Mouse (Mus musculus): ENCODE results near the gene Zfp317. TPM values are rescaled to one million over a fixed set of nuclear protein-coding genes. Genes with fewer than 3 reads are reported as not detected.
"Not testable (repeated sequence)": the region's sequence is repeated elsewhere in the genome, so short reads cannot be mapped to it uniquely, and the experiment has no call there.

Zfp317 gene
- polyA plus RNA-seq (2015; fragmentation: Nextera tagmentation; extraction: Ambion mirVana) = 34.5 and 36.1 TPM in 2 replicates

- no peaks in the 10 kb centered on the region for H3K9me3 ChIP-seq (ENCODE audit: low read length)
- peak within 1 kb of the TSS; percentile 76 for H3K9ac ChIP-seq (replicated peaks; ENCODE audit: low read length)
- no peaks in the 10 kb centered on the region for H3K4me1 ChIP-seq (ENCODE audit: insufficient read depth, low read length)
- WGBS = 2% methylated on average over 35 of the region's 35 CpGs
- H3K27ac ChIP-seq (ENCODE audit: low read length) = peak within 1 kb of the TSS; percentile 94
- H3K4me3 ChIP-seq (ENCODE audit: low read length) = peak within 1 kb of the TSS; percentile 72
- no peaks in the 10 kb centered on the region for H3K27me3 ChIP-seq (ENCODE audit: insufficient read depth, low read length)
- H3K36me3 ChIP-seq (ENCODE audit: insufficient read depth, low read length) = no peaks in the 10 kb centered on the region
- H3K4me2 ChIP-seq (replicated peaks; ENCODE audit: low read depth, low read length) = peak within 1 kb of the TSS; percentile 48
- peak; percentile 99 for ATAC-seq (ENCODE audit: low FRiP score, low TSS enrichment)
These were observed at the start of gene Zfp317 for GRCm38 (mm10) chr9:19621843-19622822. Gene Zfp317 (plus strand): TSS chr9:19622102.

GRCm38 (mm10) chr9:19582317-19582716 is 39.6 kb upstream of the Zfp317 start, which contains the start of gene Olfr855:
Gene Olfr855 (plus strand): TSS chr9:19582617.
- H3K9ac ChIP-seq (replicated peaks; ENCODE audit: low read length) = no peak within 1 kb of the TSS
- H3K4me1 ChIP-seq (ENCODE audit: insufficient read depth, low read length) = no peaks in the 10 kb centered on the region
- H3K27ac ChIP-seq (ENCODE audit: low read length) = no peak within 1 kb of the TSS
- no peak for ATAC-seq (ENCODE audit: low FRiP score, low TSS enrichment)
- H3K4me2 ChIP-seq (replicated peaks; ENCODE audit: low read depth, low read length) = no peak within 1 kb of the TSS
- no peaks in the 10 kb centered on the region for H3K36me3 ChIP-seq (ENCODE audit: insufficient read depth, low read length)
- no peaks in the 10 kb centered on the region for H3K9me3 ChIP-seq (ENCODE audit: low read length)
- no peaks in the 10 kb centered on the region for H3K27me3 ChIP-seq (ENCODE audit: insufficient read depth, low read length)
- no peak within 1 kb of the TSS for H3K4me3 ChIP-seq (ENCODE audit: low read length)

- no peaks in the 10 kb centered on the region for H3K9me3 ChIP-seq (ENCODE audit: low read length)
- 97% methylated on average over 3 of the region's 3 CpGs for WGBS
- no peak overlapping the region for H3K9ac ChIP-seq (replicated peaks; ENCODE audit: low read length)
- no peak overlapping the region for H3K4me2 ChIP-seq (replicated peaks; ENCODE audit: low read depth, low read length)
- ATAC-seq (ENCODE audit: low FRiP score, low TSS enrichment) = 0 out of 2 replicates have a peak, but pooled peaks have one; percentile 21
- H3K4me1 ChIP-seq (ENCODE audit: insufficient read depth, low read length) = no peaks in the 10 kb centered on the region
- no peak overlapping the region for H3K27ac ChIP-seq (ENCODE audit: low read length)
- no peak overlapping the region for H3K4me3 ChIP-seq (ENCODE audit: low read length)
- H3K27me3 ChIP-seq (ENCODE audit: insufficient read depth, low read length) = no peaks in the 10 kb centered on the region
- no peaks in the 10 kb centered on the region for H3K36me3 ChIP-seq (ENCODE audit: insufficient read depth, low read length)
These were observed 605 bp upstream of the Zfp317 start for GRCm38 (mm10) chr9:19621297-19621696.

GRCm38 (mm10) chr9:19629574-19629973 is 7.7 kb downstream of the Zfp317 start:
- Histone ChIP-seq H3K27me3 (ENCODE audit: insufficient read depth, low read length) (no peaks in the 10 kb centered on the region), H3K9me3 (ENCODE audit: low read length) (no peaks in the 10 kb centered on the region), H3K4me3 (ENCODE audit: low read length) (no peak overlapping the region), H3K9ac (replicated peaks; ENCODE audit: low read length) (no peak overlapping the region), H3K27ac (ENCODE audit: low read length) (no peak overlapping the region), H3K36me3 (ENCODE audit: insufficient read depth, low read length) (peaks cover 13% of the 10 kb centered on the region), H3K4me2 (replicated peaks; ENCODE audit: low read depth, low read length) (no peak overlapping the region), H3K4me1 (ENCODE audit: insufficient read depth, low read length) (no peaks in the 10 kb centered on the region)
- ATAC-seq (ENCODE audit: low FRiP score, low TSS enrichment) = no peak

GRCm38 (mm10) chr9:19645193-19645592 is 23.3 kb downstream of the Zfp317 start:
- Histone ChIP-seq H3K9ac (replicated peaks; ENCODE audit: low read length) (no peak overlapping the region), H3K4me3 (ENCODE audit: low read length) (no peak overlapping the region), H3K27ac (ENCODE audit: low read length) (no peak overlapping the region), H3K9me3 (ENCODE audit: low read length) (no peaks in the 10 kb centered on the region), H3K36me3 (ENCODE audit: insufficient read depth, low read length) (peaks cover 53% of the 10 kb centered on the region), H3K4me2 (replicated peaks; ENCODE audit: low read depth, low read length) (no peak overlapping the region), H3K27me3 (ENCODE audit: insufficient read depth, low read length) (no peaks in the 10 kb centered on the region), H3K4me1 (ENCODE audit: insufficient read depth, low read length) (no peaks in the 10 kb centered on the region)
- WGBS = 92% methylated on average over 3 of the region's 3 CpGs
- no peak for ATAC-seq (ENCODE audit: low FRiP score, low TSS enrichment)

- no peak for ATAC-seq (ENCODE audit: low FRiP score, low TSS enrichment)
- Histone ChIP-seq H3K27ac (ENCODE audit: low read length) (no peak overlapping the region), H3K27me3 (ENCODE audit: insufficient read depth, low read length) (no peaks in the 10 kb centered on the region), H3K9me3 (ENCODE audit: low read length) (peaks cover 3% of the 10 kb centered on the region; the same call in 1 of the 2 replicates), H3K9ac (replicated peaks; ENCODE audit: low read length) (no peak overlapping the region), H3K4me2 (replicated peaks; ENCODE audit: low read depth, low read length) (no peak overlapping the region), H3K36me3 (ENCODE audit: insufficient read depth, low read length) (no peaks in the 10 kb centered on the region), H3K4me1 (ENCODE audit: insufficient read depth, low read length) (no peaks in the 10 kb centered on the region), H3K4me3 (ENCODE audit: low read length) (no peak overlapping the region)
- 79% methylated on average over 6 of the region's 6 CpGs for WGBS
These were observed 68.4 kb downstream of the Zfp317 start for GRCm38 (mm10) chr9:19690281-19690680.

GRCm38 (mm10) chr9:19691426-19691825 is 69.5 kb downstream of the Zfp317 start:
- Histone ChIP-seq H3K4me1 (ENCODE audit: insufficient read depth, low read length) (no peaks in the 10 kb centered on the region), H3K27me3 (ENCODE audit: insufficient read depth, low read length) (no peaks in the 10 kb centered on the region), H3K9me3 (ENCODE audit: low read length) (peaks cover 3% of the 10 kb centered on the region; the same call in 1 of the 2 replicates), H3K27ac (ENCODE audit: low read length) (no peak overlapping the region), H3K36me3 (ENCODE audit: insufficient read depth, low read length) (no peaks in the 10 kb centered on the region), H3K4me2 (replicated peaks; ENCODE audit: low read depth, low read length) (no peak overlapping the region), H3K9ac (replicated peaks; ENCODE audit: low read length) (no peak overlapping the region), H3K4me3 (ENCODE audit: low read length) (no peak overlapping the region)
- 75% methylated on average over 1 of the region's 1 CpGs for WGBS
- no peak for ATAC-seq (ENCODE audit: low FRiP score, low TSS enrichment)

- no peak for ATAC-seq (ENCODE audit: low FRiP score, low TSS enrichment)
- Histone ChIP-seq H3K36me3 (ENCODE audit: insufficient read depth, low read length) (no peaks in the 10 kb centered on the region), H3K27me3 (ENCODE audit: insufficient read depth, low read length) (no peaks in the 10 kb centered on the region), H3K27ac (ENCODE audit: low read length) (no peak overlapping the region), H3K9me3 (ENCODE audit: low read length) (peaks cover 3% of the 10 kb centered on the region; the same call in 1 of the 2 replicates), H3K4me3 (ENCODE audit: low read length) (no peak overlapping the region), H3K4me1 (ENCODE audit: insufficient read depth, low read length) (no peaks in the 10 kb centered on the region), H3K4me2 (replicated peaks; ENCODE audit: low read depth, low read length) (no peak overlapping the region), H3K9ac (replicated peaks; ENCODE audit: low read length) (no peak overlapping the region)
- 84% methylated on average over 2 of the region's 2 CpGs for WGBS
These were observed 70.5 kb downstream of the Zfp317 start for GRCm38 (mm10) chr9:19692430-19692829.

GRCm38 (mm10) chr9:19694285-19694684 is 72.4 kb downstream of the Zfp317 start:
- not testable (repeated sequence) for H3K4me1 ChIP-seq (ENCODE audit: insufficient read depth, low read length); H3K36me3 ChIP-seq (ENCODE audit: insufficient read depth, low read length); H3K4me2 ChIP-seq (replicated peaks; ENCODE audit: low read depth, low read length); H3K9me3 ChIP-seq (ENCODE audit: low read length); H3K27ac ChIP-seq (ENCODE audit: low read length); H3K9ac ChIP-seq (replicated peaks; ENCODE audit: low read length); ATAC-seq (ENCODE audit: low FRiP score, low TSS enrichment); H3K4me3 ChIP-seq (ENCODE audit: low read length); H3K27me3 ChIP-seq (ENCODE audit: insufficient read depth, low read length)
- WGBS = 46% methylated on average over 2 of the region's 2 CpGs

GRCm38 (mm10) chr9:19694898-19695379 is 73.0 kb downstream of the Zfp317 start:
- H3K27me3 ChIP-seq (ENCODE audit: insufficient read depth, low read length); H3K4me3 ChIP-seq (ENCODE audit: low read length); ATAC-seq (ENCODE audit: low FRiP score, low TSS enrichment); H3K4me2 ChIP-seq (replicated peaks; ENCODE audit: low read depth, low read length); H3K27ac ChIP-seq (ENCODE audit: low read length); H3K36me3 ChIP-seq (ENCODE audit: insufficient read depth, low read length); H3K4me1 ChIP-seq (ENCODE audit: insufficient read depth, low read length); H3K9ac ChIP-seq (replicated peaks; ENCODE audit: low read length); H3K9me3 ChIP-seq (ENCODE audit: low read length): not testable (repeated sequence)
- 75% methylated on average over 9 of the region's 9 CpGs for WGBS

Measured in kidney, embryonic 16.5 days (tissue).